Mouse (Mus musculus): ENCODE measurements around the gene Atg4d.

DNA sequence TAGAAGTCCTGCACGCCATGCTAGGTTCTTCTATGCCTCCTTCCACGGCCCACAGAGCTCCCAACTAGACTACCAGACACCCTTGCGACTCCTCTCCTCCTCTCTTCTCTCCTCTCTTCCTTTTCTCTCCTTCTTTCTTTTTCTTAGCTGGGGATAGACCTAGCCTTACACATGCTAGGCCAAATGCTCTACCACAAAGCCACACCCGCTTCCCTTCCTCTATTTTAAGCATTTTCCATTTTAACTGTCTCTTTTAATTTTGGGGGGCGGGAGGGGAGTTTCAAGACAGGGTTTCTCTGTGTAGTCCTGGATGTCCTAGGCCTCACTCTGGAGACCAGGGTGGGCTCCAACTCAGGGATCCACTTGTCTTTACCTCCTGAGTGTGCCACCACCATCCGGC is 53.7 kb downstream of the Atg4d start:
- TF ChIP-seq CTCF (IDR thresholded peaks at IDR 0.05; ENCODE audit: low read depth) (no peak), EP300 (optimal IDR thresholded peaks at IDR 0.05) (no peak)
